Mouse (Mus musculus) hematopoietic stem cell, adult 5-6 weeks (primary cell): Measurements from ENCODE around the gene Gast. TPM values are rescaled to one million over a fixed set of nuclear protein-coding genes. Genes with fewer than 3 reads are reported as not detected.

Experiments
- ATAC-seq, 2 experiments: fragments of 125-278 bp in 1 of 2; replicated peaks in 1 of 2; 2 replicates each; pipeline ENCODE4 v1.8.0; 2016 to 2017; ENCODE audit warnings: inconsistent platforms in 2 of 2, mild to moderate bottlenecking in 2 of 2, moderate number of reproducible peaks in 2 of 2, low read depth in 1 of 2, moderate TSS enrichment in 1 of 2; ENCODE audit not compliant: low FRiP score in 2 of 2, poor library complexity in 2 of 2, severe bottlenecking in 2 of 2, insufficient read depth in 1 of 2, low TSS enrichment in 1 of 2
- total RNA-seq: library from RNA; stranded (forward); fragments of 172-1452, 232-1000 nt; gene quantifications from 2 replicates; pipeline ENCODE4 v1.2.3, GENCODE M21; 2017

The Gast gene
- total RNA-seq, 1 experiment from 2014 or later = not detected

DNA sequence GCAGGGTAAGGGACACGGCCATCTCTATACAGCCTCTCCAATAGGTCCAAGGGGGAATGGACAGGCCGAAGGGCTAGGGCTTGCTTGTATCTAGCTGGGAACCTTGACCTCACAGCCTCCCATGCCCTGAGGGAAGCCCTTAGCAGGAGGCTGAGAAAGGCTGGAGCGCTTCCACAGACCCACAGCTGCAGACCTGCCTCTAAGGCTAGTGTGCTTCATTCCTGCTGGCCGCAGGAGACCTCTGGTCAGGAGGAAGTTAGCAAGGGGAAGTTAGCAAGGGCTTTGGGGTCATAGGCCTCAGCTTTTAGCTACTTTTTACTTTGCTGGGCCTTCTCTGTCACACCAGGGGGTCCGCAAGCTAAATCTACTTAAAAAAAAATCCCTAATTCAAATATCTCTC lies 44.2 kb downstream of the Gast start:
- no peak for ATAC-seq

DNA sequence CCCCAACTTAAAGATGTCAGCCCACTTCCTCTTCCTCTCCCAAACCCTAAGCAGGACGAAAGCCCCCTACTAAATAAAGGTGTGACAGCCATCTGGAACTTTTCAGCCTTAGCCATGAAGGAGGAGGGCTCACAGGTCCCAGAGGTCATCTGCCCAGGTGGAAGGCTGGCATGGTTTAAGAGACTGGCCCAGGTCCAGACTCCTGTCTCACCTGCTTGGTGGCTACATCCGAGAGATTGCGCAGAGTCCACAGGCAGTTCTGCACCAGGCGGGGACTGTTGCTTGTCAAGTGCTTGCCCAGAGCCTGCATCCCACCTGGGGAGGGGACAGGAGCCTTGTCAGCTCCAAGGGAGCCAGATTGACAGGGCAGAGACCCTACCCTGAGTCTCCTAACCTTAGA lies 45.1 kb downstream of the Gast start:
- ATAC-seq = no peak

DNA sequence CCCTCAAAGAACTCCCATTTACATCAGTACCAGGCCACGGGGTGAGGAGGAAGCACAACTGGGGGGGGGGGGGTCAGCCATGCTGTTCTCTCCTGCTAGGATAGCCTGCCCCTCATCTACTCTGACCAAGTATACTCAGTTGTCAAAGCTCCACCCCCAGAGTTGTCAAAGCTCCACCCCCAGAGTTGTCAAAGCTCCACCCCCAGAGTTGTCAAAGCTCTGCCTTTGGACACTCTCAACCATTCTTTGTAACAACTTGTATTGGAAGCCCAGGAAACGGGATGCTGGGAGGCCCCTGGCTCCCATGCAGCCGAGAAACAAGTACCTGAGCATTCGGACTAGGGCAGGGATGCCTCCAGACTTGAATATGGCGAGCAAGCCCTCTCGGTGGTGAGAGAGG lies 48.5 kb downstream of the Gast start:
- no peak for ATAC-seq

DNA sequence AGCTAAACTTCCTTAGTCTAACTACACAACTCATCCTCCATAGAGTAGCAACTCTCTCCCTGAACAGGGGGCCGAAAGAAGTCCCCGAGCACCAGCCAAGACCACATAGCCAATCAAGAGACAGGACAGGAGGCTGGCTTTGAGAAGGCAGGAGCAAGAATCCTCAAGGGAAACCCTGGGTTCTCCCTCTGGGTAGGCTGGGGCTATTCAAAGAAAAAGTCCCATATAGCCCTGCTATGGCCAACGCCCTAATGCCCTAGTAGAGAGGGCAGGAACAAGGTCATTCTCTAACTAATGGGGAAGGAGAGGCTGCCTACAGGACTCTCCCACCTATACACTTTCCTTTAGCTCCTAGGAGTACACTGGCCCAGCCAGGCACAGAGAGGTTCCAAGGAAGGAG lies 50.8 kb downstream of the Gast start:
- no peak for ATAC-seq

DNA sequence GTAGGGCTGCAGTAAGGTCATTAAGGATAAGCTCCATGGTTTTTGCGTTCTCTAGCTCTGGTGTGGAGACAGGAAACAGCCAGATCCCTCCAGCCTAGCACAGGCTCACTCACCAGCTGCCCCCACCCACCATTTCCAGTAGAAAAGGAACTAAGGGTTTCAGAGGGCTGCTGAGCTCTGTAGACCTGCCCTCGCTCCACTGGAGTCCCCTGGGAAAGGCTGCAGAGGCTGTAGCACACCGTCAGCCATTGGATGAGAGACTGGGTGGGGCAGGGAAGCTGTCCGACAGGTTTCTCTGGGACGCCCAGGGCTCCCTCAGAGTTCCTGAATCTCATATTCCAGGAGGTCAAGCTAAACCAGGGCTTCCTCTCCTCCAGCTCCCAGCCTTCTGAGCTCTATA lies 52.4 kb downstream of the Gast start:
- no peak for ATAC-seq

Other genes with a start within 250 kb of the Gast start
- gene Krt32, start 246.2 kb upstream of the Gast start, total RNA-seq = not detected in 2 replicates
- gene Krt35, start 238.2 kb upstream of the Gast start, total RNA-seq = not detected in 2 replicates
- gene Krt36, start 228.8 kb upstream of the Gast start, total RNA-seq = not detected in 2 replicates
- not detected in 2 replicates for gene Krt13, start 212.8 kb upstream of the Gast start, total RNA-seq
- gene Krt15, start 198.5 kb upstream of the Gast start, total RNA-seq = not detected in 2 replicates
- not detected in 2 replicates for gene Krt19, start 185.7 kb upstream of the Gast start, total RNA-seq
- gene Krt9, start 141.2 kb upstream of the Gast start, total RNA-seq = not detected in 2 replicates
- gene Krt14, start 126.9 kb upstream of the Gast start, total RNA-seq = not detected in 2 replicates
- not detected in 2 replicates for gene Krt16, start 85.5 kb upstream of the Gast start, total RNA-seq
- 0.44 TPM in 1 of 2 replicates, not detected in the other for gene Krt17, start 73.4 kb upstream of the Gast start, total RNA-seq
- not detected in 2 replicates for gene Krt42, start 64.5 kb upstream of the Gast start, total RNA-seq
- gene Eif1, start 14.5 kb upstream of the Gast start, total RNA-seq = 225 and 235 TPM in 2 replicates
- 0.88 TPM in 1 of 2 replicates, not detected in the other for gene Hap1, start 21.7 kb downstream of the Gast start, total RNA-seq
- gene Jup, start 63.4 kb downstream of the Gast start, total RNA-seq = 2.1 and 9.9 TPM in 2 replicates
- gene P3h4, start 80.4 kb downstream of the Gast start, total RNA-seq = 0.65 and 2.7 TPM in 2 replicates
- gene Fkbp10, start 81.3 kb downstream of the Gast start, total RNA-seq = 0.38 and 0.74 TPM in 2 replicates
- 50.2 and 73.2 TPM in 2 replicates for gene Nt5c3b, start 107.4 kb downstream of the Gast start, total RNA-seq
- 0.60 and 2.1 TPM in 2 replicates for gene Klhl10, start 107.5 kb downstream of the Gast start, total RNA-seq
- gene Klhl11, start 138.3 kb downstream of the Gast start, total RNA-seq = 27.6 and 34.2 TPM in 2 replicates
- gene Acly, start 193.6 kb downstream of the Gast start, total RNA-seq = 91.6 and 97.6 TPM in 2 replicates
- 0.31 TPM in 1 of 2 replicates, not detected in the other for gene Ttc25, start 211.2 kb downstream of the Gast start, total RNA-seq
- gene Cnp, start 240.5 kb downstream of the Gast start, total RNA-seq = 26.4 and 27.5 TPM in 2 replicates